Mouse (Mus musculus) embryonic facial prominence, embryonic 11.5 days (tissue): ENCODE measurements at regions not wholly inside any gene's neighbourhood (a gene's known extent, or its start where the extent isn't known, plus 50 kb on each side); places are given as distances from the start of the nearest gene placed in this dataset.
"Not testable (repeated sequence)": the region's sequence is repeated elsewhere in the genome, so short reads cannot be mapped to it uniquely, and the experiment has no call there.

Experiments used
- ATAC-seq: fragments of 200-750 bp; cut with Nextera tagmentation; replicated peaks from 2 replicates; pipeline ENCODE4 v1.8.0; 2017; ENCODE audit warnings: low read depth; ENCODE audit not compliant: insufficient number of reproducible peaks, low FRiP score, low TSS enrichment
- DNase-seq: peaks from one replicate; pipeline ENCODE4 v3.0.0-alpha.2; 2015; ENCODE audit warnings: low spot score
- H3K27ac ChIP-seq: fragments of 300-500 bp; sonication (generic); replicated peaks from 2 replicates; pipeline ENCODE4 v1.5.1; 2014; ENCODE audit warnings: mild to moderate bottlenecking, low read depth, low read length, control low read depth
- H3K27me3 ChIP-seq: fragments of 300-500 bp; sonication (generic); 2 replicates; pipeline ENCODE4 v1.6.1; 2014; ENCODE audit warnings: mild to moderate bottlenecking, low read length, moderate library complexity, mixed read lengths; ENCODE audit not compliant: control insufficient read depth, insufficient read depth
- H3K36me3 ChIP-seq: fragments of 300-500 bp; sonication (generic); replicated peaks from 2 replicates; pipeline ENCODE4 v1.6.1; 2014; ENCODE audit warnings: low read depth, mild to moderate bottlenecking, low read length, moderate library complexity, mixed read lengths; ENCODE audit not compliant: control insufficient read depth, insufficient read depth
- H3K4me1 ChIP-seq: fragments of 300-500 bp; sonication (generic); 2 replicates; pipeline ENCODE4 v1.6.1; 2014; ENCODE audit warnings: low read length, mixed read lengths; ENCODE audit not compliant: control insufficient read depth, insufficient read depth
- H3K4me2 ChIP-seq: fragments of 300-500 bp; sonication (generic); 2 replicates; pipeline ENCODE4 v1.6.1; 2014; ENCODE audit warnings: low read depth, mild to moderate bottlenecking, control low read depth, low read length, moderate library complexity
- H3K4me3 ChIP-seq: fragments of 300-500 bp; sonication (generic); 2 replicates; pipeline ENCODE4 v1.5.1; 2014; ENCODE audit warnings: low read depth, low read length, control low read depth
- H3K9ac ChIP-seq: fragments of 300-500 bp; sonication (generic); replicated peaks from 2 replicates; pipeline ENCODE4 v1.6.1; 2014; ENCODE audit warnings: mild to moderate bottlenecking, control low read depth, low read length
- H3K9me3 ChIP-seq: fragments of 300-500 bp; sonication (generic); replicated peaks from 2 replicates; pipeline ENCODE4 v1.6.1; 2016; ENCODE audit warnings: mild to moderate bottlenecking, low read length, inconsistent platforms, mixed read lengths; ENCODE audit not compliant: control insufficient read depth
- WGBS: fragments of 180-500 bp; shearing (Covaris S2); extraction: QIAGEN DNeasy Blood & Tissue Kit; methylation state at CpG from one replicate; pipeline ENCODE4 v1.1.7; 2014; 5-methylcytosine and 5-hydroxymethylcytosine counted together

DNA sequence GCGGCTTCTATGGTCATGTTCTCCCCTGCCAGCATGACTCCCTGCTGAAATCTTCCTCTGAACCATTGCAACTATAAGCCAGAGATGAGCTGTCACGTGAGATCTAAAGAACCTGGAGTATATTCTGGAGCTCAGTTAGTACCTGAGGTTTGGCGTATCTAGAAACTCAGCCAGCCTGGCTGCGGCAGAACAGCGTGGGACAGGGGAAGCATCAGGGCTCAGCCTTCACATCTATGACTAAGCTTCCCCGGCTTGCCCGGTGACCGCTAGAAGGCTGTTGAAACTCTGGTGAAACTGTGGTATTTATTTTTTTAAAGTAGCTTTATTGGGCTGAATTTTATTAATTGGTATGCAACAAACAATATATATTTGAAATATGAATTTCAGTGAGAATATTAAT lies 134.3 kb downstream of the Dll1 start:
- ATAC-seq (no peak), DNase-seq (no peak)
- Histone ChIP-seq H3K9me3 (no peaks in the 10 kb centered on the region), H3K27ac (no peak overlapping the region), H3K27me3 (no peaks in the 10 kb centered on the region), H3K4me1 (no peaks in the 10 kb centered on the region), H3K9ac (no peak overlapping the region), H3K4me3 (no peak overlapping the region), H3K36me3 (no peaks in the 10 kb centered on the region), H3K4me2 (no peak overlapping the region)
- 84% methylated on average over 8 of the region's 8 CpGs for WGBS

DNA sequence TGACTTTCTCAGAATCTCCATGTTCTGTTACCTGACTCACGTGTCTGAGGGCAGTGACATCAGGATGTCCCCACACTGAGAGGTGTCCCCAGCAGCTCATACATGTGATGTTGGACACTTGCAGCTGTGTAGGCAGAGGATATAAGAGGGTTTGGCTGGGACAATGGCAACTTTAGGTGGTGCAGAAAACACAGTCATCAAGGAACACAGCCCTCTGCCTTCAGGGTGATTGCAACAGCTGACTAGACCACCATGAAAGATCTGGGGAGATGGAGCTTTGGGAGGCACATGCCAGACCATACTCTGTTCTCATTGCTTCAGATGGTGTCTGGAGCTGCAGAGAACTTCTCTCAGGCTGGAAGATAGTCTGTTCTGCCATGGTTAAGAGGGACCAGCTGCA lies 135.2 kb downstream of the Dll1 start:
- H3K9me3 ChIP-seq = no peaks in the 10 kb centered on the region

DNA sequence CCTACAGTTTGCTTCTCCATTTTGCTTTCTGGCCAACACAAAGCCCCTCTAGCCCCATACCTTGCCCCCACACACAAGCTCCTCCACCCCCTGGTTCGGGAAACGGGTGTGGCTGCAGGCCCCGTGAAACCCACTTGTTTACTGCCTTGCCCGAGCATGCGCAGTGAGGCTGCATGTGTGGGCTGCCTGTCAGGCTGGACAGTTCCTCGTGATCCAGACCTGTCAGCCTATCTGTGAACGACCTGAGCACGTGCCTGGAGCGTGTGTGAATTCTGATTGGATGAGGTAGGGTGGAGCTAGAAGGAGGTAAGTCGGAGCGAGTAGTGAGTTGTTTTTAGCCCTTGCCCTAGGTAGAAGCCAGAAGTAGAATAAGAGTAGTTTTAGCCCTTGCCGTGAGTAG lies 136.0 kb downstream of the Dll1 start:
- not testable (repeated sequence) for H3K4me3 ChIP-seq, H3K27ac ChIP-seq, H3K4me2 ChIP-seq, H3K36me3 ChIP-seq, DNase-seq, H3K9ac ChIP-seq, ATAC-seq, H3K4me1 ChIP-seq, H3K9me3 ChIP-seq, H3K27me3 ChIP-seq
- WGBS = 70% methylated on average over 12 of the region's 12 CpGs

More for the DNA sequence above, 135.2 kb downstream of the Dll1 start:
- DNase-seq (no peak), ATAC-seq (no peak)
- no peak overlapping the region for H3K9ac ChIP-seq
- no peak overlapping the region for H3K4me2 ChIP-seq
- WGBS = 91% methylated on average over 1 of the region's 1 CpGs
- H3K27me3 ChIP-seq = no peaks in the 10 kb centered on the region
- no peak overlapping the region for H3K4me3 ChIP-seq
- H3K4me1 ChIP-seq = no peaks in the 10 kb centered on the region
- H3K36me3 ChIP-seq = no peaks in the 10 kb centered on the region
- H3K27ac ChIP-seq = no peak overlapping the region

DNA sequence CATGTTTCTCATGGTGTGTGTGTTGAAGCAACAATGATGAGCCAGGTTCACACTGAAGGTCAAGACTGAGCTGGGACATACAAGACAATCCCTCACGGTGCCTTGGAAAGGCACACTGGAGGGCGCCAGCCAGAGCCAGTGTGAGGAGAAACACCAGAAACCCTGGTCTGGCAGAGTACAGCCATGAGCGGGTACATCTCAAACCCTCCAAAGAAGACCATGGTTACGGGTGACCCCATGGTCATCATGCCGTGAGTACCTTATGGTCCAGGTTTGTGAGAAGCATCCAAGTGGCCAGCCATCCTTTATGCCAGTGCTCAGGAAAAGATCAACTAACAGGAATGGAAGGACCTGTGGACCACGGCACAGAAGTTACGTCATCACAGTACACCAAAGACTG lies 136.7 kb downstream of the Dll1 start:
- Histone ChIP-seq H3K9ac (no peak overlapping the region), H3K4me1 (no peaks in the 10 kb centered on the region), H3K4me3 (no peak overlapping the region), H3K4me2 (no peak overlapping the region), H3K9me3 (no peaks in the 10 kb centered on the region), H3K27ac (no peak overlapping the region), H3K27me3 (no peaks in the 10 kb centered on the region), H3K36me3 (no peaks in the 10 kb centered on the region)
- DNase-seq (no peak), ATAC-seq (no peak)
- 94% methylated on average over 7 of the region's 7 CpGs for WGBS

DNA sequence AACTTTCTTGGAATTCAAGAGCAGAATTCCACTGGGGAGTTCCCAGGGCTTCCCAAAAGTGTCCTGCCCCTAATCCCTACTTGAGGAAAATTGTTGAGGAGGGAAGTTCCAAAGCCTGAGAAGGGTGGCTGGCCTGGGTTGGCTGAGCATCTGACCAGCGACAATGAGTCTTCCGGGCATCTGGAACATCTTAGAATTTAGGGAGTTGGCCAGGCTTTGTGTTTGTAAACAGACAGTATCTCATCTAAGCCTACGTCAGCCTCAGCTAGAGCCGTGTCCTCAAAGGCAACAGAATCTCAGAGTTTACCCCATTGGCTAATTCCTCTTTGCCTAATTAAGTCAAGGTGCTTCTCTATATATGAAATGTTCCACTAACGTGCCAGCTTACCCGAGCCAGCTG lies 141.6 kb downstream of the Dll1 start:
- Histone ChIP-seq H3K27me3 (no peaks in the 10 kb centered on the region), H3K4me2 (no peak overlapping the region), H3K4me3 (no peak overlapping the region), H3K36me3 (no peaks in the 10 kb centered on the region), H3K4me1 (no peaks in the 10 kb centered on the region), H3K27ac (no peak overlapping the region), H3K9me3 (no peaks in the 10 kb centered on the region), H3K9ac (no peak overlapping the region)
- DNase-seq (no peak), ATAC-seq (no peak)
- 76% methylated on average over 6 of the region's 6 CpGs for WGBS

DNA sequence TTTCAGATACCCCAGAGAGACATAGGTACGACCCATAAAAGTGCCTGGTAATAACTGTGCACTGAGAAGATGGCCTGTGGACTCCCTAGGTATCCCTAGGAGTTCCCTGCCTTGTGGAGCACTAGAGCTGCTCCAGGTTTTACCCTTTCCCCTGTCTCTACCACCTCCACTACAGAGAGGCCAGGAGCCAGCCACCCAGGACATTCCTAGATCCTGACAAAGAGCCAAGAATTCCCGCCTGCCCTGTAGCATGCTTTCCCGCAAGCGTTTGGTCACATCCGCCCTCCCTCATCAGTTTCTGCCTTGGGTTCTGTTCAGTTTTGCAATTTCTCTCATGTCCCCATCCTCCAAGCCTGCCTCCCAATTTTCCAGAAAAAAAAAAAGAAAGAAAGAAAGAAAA lies 145.5 kb downstream of the Dll1 start:
- Histone ChIP-seq H3K9ac (no peak overlapping the region), H3K36me3 (no peaks in the 10 kb centered on the region), H3K27me3 (no peaks in the 10 kb centered on the region), H3K27ac (no peak overlapping the region), H3K9me3 (no peaks in the 10 kb centered on the region), H3K4me1 (no peaks in the 10 kb centered on the region), H3K4me2 (no peak overlapping the region), H3K4me3 (no peak overlapping the region)
- WGBS = 79% methylated on average over 5 of the region's 5 CpGs
- DNase-seq (no peak), ATAC-seq (no peak)

DNA sequence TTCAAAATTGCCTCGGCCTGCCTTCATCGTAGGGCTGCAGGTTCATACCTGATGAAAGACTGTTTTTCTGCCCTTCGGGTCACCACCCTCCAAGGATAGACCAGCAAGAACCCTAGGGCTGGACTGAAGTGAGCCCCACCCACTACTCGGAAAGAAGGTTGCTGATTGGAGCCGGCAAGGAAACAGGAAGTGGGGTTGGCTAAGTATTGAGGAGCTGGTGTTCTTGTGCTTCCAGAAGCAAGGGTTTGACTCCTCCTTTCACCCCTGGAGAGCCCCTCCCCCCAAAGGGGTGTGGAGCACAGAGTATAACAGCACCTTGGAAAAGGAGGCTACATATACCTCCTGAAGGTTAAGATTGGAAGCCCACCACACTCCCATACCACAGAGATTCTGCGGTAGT lies 147.5 kb downstream of the Dll1 start:
- H3K4me3 ChIP-seq = no peak overlapping the region
- no peak for ATAC-seq
- DNase-seq = no peak

DNA sequence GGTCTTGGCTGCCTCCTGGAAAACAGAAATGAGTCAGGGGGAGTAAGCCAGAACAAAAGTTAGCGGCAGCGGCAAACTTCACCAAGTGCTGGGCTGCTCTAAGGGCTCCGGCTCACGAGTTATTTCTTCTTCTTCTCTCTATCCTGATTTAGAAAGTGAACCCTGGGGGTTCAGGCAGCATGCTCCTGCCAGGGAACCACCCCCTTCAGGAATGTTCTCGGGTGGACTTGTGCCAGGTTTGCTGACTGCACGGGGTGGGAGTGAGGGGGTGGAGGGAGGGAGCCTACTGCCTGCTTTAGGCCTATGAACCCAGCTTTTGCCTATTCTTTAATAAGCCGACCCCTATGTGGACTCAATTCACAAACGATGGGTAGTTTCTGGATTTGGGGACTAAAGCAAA lies 148.6 kb downstream of the Dll1 start:
- no peaks in the 10 kb centered on the region for H3K9me3 ChIP-seq
- H3K4me2 ChIP-seq = no peak overlapping the region
- no peaks in the 10 kb centered on the region for H3K27me3 ChIP-seq
- no peak overlapping the region for H3K9ac ChIP-seq
- no peaks in the 10 kb centered on the region for H3K4me1 ChIP-seq
- H3K36me3 ChIP-seq = no peaks in the 10 kb centered on the region
- 85% methylated on average over 8 of the region's 8 CpGs for WGBS
- no peak overlapping the region for H3K27ac ChIP-seq
- no peak for ATAC-seq
- DNase-seq = no peak
- H3K4me3 ChIP-seq = no peak overlapping the region

More for the DNA sequence above, 147.5 kb downstream of the Dll1 start:
- no peaks in the 10 kb centered on the region for H3K4me1 ChIP-seq
- 74% methylated on average over 6 of the region's 6 CpGs for WGBS
- H3K27ac ChIP-seq = no peak overlapping the region
- no peak overlapping the region for H3K4me2 ChIP-seq
- no peaks in the 10 kb centered on the region for H3K9me3 ChIP-seq
- no peaks in the 10 kb centered on the region for H3K27me3 ChIP-seq
- H3K36me3 ChIP-seq = no peaks in the 10 kb centered on the region
- H3K9ac ChIP-seq = no peak overlapping the region

DNA sequence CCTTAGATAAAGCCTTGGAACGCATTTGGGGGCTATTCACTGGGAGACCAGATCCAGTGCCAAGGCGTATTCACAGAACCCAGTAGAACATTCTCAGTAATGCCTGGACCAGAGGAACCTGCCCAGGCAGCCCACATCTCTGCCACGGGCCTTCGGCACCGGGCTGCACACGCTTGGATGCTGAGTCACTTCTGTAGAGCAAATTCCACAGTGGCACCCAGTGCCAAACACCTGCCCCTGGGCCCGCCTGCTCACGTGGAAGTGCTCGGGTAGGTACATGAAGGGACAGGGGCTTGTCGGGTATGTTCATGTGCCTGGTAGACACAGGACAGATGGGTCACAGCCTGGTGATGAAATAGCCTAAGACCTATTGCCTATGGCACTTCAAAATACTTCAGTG lies 152.8 kb downstream of the Dll1 start:
- no peaks in the 10 kb centered on the region for H3K9me3 ChIP-seq
- no peaks in the 10 kb centered on the region for H3K4me1 ChIP-seq
- ATAC-seq (no peak), DNase-seq (no peak)
- WGBS = 93% methylated on average over 10 of the region's 10 CpGs
- H3K4me3 ChIP-seq = no peak overlapping the region
- H3K9ac ChIP-seq = no peak overlapping the region
- H3K4me2 ChIP-seq = no peak overlapping the region
- no peaks in the 10 kb centered on the region for H3K27me3 ChIP-seq
- no peak overlapping the region for H3K27ac ChIP-seq
- no peaks in the 10 kb centered on the region for H3K36me3 ChIP-seq
